Mouse (Mus musculus): ENCODE measurements around the gene Lingo3.
"Not testable (repeated sequence)": the region's sequence is repeated elsewhere in the genome, so short reads cannot be mapped to it uniquely, and the experiment has no call there.

Gene Lingo3

DNA sequence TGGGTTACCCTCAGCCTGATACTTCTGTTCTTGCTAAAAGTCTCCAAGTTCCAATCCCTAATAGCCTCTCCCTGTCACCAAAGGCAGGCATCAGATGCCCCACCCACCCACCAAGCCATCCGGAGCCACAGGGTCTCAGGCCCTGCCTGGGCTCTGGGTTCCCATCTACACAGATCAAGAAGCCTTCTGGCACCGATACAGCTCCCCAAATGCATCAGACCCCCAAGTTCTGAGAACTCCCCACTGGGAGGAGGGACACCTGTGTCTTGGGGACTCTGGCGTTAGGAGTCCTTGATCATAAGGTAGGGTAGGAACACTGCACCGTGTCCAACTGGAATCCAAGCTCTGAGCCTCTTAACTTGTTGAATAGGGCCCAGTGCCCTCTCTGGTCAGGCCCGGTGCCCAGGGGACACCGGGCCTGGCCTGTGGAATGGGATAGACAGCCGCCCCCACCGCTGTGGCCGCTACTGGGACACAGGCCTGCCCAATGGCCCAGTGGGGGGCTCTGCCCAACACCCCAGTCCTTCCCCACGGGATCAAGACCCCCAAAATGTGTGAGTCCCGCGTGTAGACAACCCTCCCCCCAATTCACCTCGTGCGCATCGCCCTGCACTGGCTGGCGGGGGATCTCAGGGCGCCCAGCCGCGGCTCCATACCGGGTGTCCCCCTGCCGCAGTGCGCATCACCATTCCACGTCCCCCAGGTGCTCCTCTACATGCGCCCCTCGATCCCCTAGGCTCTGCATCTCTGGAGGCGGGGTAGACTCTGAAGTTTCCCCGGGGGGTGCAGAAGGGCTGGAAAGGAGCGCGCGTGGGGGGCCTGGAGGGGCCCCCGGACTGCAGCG, 530 bp downstream of the Lingo3 start:
- DNase-seq: no peak

DNA sequence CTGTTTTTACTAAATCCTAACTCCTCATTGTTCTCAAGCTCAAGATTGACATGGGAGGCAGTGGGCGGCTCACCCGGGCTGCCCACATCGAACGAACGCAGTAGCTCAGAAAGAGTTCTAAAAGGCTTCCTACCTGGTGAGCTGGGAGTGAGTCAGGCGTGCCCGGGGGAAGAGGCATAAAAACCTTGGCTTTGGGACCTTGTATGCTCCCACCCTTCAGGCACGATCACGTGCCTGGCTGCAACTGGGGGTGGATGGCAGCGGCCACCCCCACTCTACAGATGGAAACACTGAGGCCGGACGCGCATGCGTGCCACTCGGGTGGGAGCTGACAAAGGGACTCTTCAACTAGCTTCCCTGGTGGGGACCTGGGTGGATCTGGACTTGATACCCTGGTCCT, 1.5 kb downstream of the Lingo3 start:
- DNase-seq: no peak

DNA sequence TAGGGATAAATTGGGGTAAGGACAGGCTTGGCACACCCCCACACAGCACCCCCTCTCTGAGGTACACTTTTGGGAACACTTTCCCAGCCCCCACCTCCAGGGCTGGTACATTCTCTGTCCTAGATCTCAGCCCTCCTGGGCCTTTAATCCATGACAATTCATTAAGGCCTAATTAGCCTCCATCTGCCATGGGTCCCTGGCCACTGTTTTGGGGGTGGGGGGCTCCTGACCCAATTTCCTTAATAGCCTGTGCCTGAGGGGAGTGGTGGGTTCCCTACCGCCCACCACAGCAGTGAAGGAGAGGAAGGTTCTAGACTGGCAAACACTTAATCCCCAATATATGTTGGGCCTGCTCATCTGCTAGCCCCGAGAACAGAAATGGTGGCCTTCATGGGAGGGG, 2.2 kb downstream of the Lingo3 start:
- no peak for DNase-seq

DNA sequence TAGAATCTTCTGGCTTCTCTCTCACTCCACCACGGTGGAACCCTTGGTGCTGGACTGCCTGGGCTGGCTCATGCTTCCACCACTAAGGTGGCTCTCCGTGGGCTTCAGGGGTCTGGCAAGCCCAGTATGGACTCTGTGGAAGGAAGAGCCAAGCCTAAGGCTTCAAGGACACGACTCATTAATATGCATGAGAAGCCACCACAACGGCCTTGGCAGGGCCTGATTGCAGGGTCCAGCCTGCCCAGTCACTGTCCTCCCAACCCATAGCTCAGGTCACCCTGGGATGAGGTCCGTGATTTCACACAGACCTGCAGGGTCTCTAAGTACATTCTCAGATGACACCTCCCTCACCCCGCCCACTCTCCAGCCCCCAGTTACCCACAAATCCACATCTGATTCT, 4.0 kb downstream of the Lingo3 start:
- no peak for DNase-seq

DNA sequence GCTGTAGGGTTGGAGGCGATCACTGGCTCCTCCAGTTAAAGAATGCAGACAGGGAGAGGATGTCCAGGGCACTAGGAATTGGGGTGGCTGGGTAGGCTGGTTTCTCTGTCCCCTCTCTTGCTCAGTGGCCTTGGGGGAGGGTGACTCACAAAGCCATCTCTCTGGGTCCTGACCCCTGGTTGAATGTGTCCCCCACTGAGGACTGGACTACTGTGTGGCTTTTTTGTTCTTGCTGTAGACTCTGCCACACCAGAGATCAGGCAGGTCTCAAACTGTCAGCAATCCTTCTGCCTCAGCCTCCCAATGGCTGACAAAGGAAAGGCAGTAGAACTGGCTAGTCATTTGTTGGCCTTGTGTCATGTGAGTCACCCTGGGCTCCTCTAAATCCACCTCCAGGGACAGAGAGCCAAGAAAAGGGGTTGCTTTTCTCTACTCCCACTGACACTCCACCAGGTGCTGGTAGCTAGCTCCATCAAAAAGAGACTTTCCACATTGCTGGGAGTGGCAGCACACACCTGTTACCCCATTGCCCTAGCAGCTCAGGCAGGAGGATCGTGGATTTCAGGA, 5.4 kb downstream of the Lingo3 start:
- no peak for DNase-seq

DNA sequence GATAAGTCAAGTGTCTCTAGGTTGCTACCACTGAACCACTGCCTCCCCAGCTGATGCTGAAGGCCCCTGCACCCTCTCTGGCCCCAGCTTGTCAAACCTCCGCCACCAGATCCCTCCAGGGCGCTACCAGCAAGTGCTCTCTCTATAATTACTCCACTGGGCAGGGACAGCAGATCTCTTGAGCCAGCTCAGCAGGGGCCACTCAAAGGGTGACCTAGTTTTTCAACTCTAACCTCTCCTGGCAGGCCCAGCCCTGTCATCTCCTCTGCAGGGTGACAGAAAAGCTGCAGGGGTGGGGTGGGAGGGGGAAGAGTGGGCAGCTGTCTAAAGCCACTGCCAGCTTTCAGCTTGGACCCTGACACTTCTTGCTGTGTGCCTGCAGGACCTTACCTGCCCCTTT, 6.0 kb downstream of the Lingo3 start:
- no peak for DNase-seq

DNA sequence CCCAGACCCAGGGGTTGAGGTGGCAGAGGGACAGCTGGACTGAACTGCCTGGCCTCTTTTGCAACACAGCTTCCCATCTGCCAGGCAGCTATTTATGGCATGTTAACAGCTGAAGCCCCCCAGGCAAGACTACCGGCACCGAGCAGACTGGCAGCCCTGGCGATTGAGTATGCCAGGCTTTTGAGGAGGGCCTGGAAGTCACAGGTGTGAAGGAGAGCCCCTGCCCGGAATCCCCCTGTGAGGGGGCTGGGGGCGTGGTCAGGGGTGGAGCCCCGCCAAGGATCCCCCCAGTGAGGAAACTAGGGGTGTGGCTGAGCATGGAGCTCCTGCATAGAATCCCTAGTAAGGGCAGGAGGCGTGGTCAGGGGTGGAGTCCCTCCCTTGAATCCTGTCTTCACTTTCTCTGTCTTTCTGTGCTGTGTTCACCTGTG, 6.9 kb downstream of the Lingo3 start:
- DNase-seq: no peak

DNA sequence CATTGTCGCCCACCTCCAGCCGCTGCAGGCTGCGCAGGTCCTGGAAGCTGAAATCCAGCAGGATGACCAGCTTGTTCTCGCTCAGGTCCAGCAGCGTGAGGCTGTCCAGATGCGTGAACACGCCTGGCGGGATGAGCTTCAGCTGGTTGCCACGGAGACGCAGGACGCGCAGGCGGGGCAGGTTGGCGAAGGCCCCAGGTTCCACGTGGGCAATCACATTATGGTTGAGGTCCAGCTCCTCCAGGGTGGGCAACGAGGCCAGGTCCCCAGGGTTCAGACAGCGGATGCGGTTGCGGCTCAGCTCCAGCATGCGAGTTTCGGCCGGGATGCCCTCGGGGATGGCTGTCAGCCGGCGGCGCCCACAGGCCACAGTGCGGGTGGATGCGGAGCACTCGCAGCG, 8.2 kb downstream of the Lingo3 start:
- DNase-seq: no peak

DNA sequence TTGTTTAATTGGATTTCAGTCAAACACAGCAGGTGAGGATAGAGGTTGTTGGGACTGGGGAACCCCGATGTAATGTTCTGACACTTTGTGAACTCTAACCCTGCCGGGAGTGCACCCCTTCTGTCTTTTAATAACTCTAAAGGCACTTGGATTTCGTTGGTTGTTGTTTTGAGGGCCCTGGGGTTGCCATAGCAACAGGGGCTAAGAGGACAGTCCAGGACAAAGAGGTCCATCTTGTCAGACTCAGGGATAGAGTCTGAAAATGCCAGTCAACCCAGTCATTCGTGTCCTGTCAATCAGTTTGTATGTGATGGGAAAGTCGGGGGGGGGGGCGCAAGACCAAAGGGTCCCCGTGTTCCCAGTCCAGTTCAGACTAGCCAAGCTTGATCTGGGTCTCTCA, 11.0 kb downstream of the Lingo3 start:
- no peak for DNase-seq

DNA sequence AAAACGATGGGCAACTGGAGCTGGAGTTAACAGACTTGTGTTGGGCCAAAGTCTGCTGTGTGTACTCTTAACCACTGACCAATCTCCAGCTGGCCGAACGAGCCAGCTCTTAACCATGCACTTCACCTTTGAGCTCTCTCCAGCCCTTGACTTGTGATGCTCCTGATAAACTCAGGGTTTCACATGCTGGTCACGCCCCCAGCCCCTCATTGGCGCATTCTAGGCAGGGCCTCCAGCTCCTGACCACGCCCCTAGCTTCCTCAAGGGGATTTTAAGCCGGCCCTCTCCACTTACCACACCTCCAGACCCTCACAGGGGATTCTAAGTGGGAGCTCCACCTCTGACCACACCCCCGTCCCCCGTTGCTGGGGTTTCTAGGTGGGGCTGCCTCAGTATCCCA, 12.7 kb downstream of the Lingo3 start:
- peak; percentile 90 for DNase-seq

DNA sequence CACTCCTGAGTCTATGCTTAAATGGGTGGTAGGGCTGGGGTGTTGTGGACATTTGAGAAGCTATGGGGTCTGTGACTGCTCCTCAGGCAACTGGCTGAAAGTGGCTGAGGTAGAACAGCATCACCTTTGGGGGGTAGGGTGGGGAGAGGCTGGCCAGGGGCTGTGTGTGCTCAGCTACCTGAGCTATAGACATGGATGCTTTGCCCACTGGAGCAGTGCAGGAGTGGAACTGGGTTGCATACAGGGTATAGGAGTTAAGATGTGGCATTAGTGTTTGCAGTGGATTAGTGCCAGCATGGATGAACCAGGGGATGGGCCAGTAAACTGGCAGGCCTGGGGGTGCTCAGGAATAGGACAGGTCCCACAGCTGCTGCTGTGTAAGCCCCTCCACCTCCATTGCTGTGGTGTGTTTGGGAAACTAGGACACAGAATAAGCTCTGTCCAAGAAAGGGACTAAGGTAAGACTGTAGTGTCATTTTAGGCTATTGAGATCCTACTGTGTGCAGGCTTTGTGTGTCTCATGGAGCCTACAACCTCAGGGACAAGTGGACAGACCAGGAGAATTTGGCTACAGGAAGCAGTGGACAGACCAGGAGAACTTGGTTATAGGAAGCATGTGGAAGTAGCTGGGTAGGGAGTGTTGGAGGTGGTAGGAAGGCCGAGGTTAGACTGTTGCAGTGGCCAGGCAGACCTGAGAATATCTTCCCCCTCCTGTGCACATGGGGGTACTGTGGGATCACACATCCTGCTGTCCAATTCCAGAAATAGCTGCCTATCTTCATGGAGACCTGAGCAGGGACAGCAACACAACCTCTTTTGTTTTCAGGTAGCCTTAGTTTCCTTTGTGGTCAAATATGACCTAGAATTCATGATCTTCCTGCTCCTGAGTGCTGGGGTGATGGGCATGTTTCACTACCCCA, 14.2 kb downstream of the Lingo3 start:
- no peak for DNase-seq

DNA sequence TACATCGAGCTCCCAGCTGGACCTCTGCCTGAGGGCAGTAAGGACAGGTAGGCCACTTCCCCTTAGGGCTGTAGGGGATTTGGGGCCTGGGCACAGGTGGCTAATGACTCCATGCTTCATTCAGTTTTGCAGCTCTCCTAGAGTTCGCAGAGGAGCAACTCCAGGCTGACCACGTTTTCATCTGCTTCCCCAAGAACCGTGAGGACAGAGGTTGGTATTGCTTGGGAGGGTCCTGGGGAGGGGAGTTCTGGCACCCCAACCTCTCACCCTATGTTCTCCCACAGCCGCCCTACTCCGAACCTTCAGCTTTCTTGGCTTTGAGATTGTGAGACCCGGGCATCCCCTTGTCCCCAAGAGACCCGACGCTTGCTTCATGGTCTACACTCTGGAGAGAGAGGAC, 15.3 kb downstream of the Lingo3 start:
- not testable (repeated sequence) for DNase-seq

DNA sequence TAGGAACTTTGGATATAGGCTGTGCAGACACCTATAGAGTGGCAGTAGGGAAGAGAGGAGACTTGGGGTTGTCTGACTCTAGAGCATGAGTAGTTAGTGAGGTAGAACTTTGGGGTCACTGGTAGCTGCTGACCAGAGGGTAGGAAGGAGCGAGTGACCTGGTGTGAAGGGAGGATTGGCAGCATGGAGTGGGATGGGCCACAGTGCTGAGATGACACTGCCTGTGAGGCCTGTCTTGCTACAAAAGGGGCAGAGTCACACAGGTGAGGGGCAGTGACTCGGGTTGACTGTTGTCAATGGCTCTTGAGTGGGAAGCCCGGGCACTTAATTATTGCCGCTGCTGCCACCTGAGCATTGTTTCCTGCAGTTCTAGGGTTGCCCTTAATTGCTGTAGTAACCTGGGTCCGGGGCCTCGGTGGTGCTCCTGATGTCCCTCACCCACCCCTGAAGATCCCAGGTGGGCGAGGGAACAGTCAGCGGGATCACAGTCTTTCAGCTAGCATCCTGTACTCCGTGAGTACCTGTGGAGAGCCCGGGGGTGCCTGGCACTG, 15.9 kb downstream of the Lingo3 start:
- no peak for DNase-seq

DNA sequence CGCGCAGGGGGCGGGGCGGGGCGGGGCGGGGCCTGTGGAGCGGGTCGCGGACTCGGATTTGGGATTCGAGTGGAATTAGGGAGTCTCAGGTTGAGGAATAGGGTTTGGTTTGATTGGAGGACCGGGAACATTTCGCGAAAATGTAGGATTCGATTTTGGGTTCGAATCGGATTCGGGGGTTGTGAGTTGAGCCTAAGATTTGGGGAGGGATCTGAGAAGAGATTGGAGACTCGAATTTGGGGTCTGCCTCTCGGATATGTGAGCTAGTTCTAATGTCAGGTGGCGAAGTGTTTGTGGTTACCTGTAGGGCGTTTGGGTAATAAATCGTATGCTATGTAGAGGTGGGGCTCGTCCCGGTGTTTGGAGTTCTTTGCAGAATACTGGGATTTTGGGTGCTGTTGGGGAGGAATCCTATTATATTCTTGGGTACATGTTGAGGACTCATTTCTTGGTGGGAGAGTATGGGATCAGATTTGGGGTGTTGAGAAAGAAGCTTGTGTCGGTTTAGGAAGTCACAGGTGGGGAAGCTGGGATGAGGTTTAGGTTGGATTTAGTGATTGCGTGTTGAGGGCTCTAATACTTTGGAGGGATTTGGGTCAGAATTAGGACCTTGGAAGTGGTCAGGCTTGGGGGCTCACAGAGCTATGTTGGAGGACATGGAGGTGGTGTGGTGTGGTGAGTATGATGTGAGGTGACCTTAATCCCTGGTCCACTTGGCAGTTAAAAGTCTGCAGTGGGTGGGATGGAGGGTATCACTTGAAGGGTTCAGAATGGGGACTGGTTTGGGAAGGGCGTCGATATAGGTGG, 16.6 kb downstream of the Lingo3 start:
- no peak for DNase-seq

DNA sequence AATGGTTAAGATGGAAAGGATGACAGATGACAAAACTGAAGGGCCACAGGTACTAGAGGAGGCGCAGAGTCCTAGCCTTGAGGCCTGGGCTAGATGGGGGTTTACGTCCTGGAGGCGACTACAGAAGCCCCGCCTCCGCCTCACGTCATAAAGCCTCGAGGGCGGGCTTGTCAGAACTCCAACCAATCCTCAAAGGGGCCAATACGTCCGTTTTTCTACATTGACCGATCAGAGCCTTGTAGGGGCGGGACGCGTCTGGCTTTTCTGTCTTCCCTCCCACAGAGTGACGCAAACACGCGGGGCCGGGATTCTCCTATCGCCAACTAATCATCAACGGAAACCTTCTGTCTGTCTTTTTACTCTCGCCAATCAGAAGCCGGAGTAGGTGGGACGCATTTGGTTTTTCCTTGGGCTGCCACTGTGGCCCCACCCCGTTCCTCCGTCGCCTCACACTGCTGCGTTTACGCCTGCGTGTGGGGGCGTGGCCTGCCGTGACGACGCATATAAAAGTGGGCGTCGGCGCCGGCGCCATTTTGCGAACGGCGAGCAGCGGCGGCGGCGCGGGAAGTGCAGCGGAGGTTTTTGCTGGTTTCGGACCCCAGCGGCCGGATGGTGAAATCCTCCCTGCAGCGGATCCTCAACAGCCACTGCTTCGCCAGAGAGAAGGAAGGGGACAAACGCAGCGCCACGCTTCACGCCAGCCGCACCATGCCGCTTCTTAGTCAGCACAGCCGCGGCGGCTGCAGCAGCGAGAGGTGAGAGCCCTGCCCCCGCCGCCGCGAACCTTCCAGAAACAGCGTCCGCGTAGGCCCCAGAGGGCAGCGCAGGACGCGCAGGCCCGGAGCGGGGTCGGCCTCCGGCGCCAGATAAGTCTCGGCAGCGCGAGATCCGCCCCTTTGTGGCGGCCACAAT, 17.4 kb downstream of the Lingo3 start, which contains the start of gene Oaz1:
Gene Oaz1, plus strand, starts transcription at position 506 of the 912 bp plus-strand sequence.
- DNase-seq: peak; percentile 100

DNA sequence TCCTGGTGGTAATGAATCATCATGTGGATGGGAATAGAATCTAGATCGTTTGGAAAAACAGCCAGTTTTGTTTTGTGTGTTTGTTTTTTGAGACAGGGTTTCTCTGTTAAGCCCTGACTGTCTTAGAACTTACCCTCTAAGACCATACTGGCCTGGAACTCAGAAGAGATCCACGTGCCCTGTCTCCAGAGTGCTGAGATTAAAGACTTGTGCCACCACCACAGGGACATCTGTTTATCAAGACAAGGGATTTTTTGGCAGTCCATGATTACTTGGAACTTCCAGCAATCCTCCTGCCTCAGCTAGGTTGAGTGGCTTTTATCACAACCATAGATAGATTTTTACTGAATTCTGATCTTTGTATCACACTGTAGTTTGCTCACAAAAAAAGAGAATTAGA, 19.0 kb downstream of the Lingo3 start:
- DNase-seq: no peak

DNA sequence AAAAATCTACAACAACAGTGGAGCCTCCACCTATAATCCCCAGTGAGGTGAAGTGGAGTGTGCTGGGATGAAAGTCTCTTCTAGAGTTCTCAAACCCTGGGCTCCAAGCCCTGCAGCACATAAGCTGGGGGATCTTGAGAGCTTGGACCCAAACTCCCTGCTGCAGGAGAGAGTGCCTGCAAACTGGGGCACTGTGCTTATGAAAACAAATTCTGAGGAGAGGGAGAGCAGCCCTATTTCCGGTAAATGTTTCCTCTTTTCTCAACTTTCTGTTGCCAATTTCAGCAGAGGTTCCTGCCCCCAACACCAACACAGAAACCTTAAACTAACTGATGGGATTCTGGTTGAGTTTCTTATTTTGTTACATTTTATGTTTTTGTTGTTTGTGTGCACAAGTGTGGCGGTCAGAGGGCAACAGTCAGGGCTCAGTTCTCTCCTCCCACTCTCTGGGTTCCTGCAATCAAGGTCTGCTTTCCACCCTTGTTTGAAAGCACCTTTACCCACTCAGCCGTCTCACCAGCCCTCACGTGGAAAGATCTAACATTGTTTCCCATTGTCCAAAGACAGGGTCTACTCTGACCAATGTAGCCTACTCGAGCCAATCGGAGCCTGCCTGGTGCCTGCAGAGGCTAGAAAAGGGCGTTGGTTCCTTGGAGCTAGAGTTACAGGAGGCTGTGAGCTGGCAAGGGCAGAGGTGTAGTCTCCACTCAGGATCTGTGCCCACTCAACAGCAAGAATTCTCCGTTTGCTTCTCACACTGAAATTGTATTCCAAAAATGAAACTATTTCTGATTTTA, 19.8 kb downstream of the Lingo3 start:
- no peak for DNase-seq

DNA sequence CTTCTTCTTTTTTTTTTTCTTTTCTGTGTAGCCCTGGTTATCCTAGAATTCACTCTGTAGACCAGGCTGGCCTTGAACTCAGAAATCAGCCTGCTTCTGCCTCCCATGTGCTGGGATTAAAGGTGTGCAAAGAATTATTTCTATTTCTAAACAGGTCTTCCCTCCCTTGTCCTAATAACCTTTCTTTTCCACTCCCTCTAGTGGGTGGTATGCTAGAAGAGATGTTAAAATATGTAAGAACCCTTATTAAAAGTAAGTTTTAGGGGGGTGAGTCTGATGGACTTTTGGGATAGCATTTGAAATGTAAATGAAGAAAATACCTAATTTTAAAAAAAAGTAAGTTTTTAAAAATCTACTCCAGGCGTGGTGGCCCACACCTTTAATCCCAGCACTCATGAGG, 20.5 kb downstream of the Lingo3 start:
- no peak for DNase-seq

DNA sequence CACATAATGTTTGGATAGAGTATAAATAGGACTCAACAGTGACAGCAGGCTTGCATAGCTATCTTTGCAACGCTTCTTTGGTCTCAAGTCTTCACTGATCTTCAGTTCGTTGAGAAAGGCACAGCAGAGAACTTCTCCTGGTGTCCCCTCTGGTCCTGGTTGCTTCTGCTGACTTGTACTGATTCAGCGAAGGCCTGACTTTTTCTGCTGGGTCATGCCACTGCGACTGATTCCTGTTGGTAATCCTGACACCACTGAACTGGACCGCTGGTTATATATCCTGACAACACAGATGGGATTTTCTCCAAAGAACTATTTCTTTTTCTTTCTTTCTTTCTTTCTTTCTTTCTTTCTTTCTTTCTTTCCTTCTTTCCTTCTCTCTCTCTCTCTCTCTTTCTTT, 21.3 kb downstream of the Lingo3 start:
- no peak for DNase-seq

DNA sequence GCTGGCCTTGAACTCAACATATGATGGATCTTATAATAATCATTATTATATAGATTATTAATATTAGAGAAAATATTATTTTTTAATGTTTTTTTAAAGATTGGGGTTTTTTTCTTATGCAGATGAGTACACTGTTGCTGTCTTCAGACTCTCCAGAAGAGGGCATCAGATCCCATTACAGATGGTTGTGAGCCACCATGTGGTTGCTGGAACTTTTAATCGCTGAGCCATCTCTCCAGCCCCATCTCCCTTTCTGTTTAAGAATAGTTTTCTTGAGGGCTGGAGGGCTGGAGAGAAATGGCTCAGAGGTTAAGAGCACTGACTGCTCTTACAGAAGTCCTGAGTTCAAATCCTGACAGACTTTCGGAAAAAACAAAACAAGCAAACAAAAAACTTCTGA, 21.8 kb downstream of the Lingo3 start:
- DNase-seq: peak; percentile 73
